Mouse (Mus musculus) embryonic facial prominence, embryonic 15.5 days (tissue): ENCODE measurements around the gene Trappc6b. TPM values are rescaled to one million over a fixed set of nuclear protein-coding genes. Genes with fewer than 3 reads are reported as not detected.

Experiments
- ATAC-seq: fragments of 200-750 bp; cut with Nextera tagmentation; 2 replicates; pipeline ENCODE4 v1.8.0; 2017; ENCODE audit warnings: low read depth, moderate TSS enrichment; ENCODE audit not compliant: insufficient number of reproducible peaks, low FRiP score, low TSS enrichment
- H3K27ac ChIP-seq: fragments of 300-500 bp; sonication (generic); replicated peaks from 2 replicates; pipeline ENCODE4 v1.5.1; 2015; ENCODE audit warnings: mild to moderate bottlenecking, inconsistent platforms
- H3K27me3 ChIP-seq: fragments of 300-500 bp; sonication (generic); 2 replicates; pipeline ENCODE4 v1.6.1; 2015; ENCODE audit warnings: inconsistent platforms
- H3K36me3 ChIP-seq: fragments of 300-500 bp; sonication (generic); 2 replicates; pipeline ENCODE4 v1.6.1; 2015; ENCODE audit warnings: mild to moderate bottlenecking, inconsistent platforms
- H3K4me1 ChIP-seq: fragments of 300-500 bp; sonication (generic); 2 replicates; pipeline ENCODE4 v1.6.1; 2015; ENCODE audit warnings: inconsistent platforms
- H3K4me2 ChIP-seq: fragments of 300-500 bp; sonication (generic); replicated peaks from 2 replicates; pipeline ENCODE4 v1.6.1; 2015; ENCODE audit warnings: mild to moderate bottlenecking, inconsistent platforms
- H3K4me3 ChIP-seq: fragments of 300-500 bp; sonication (generic); replicated peaks from 2 replicates; pipeline ENCODE4 v1.5.1; 2015; ENCODE audit warnings: mild to moderate bottlenecking, inconsistent platforms
- H3K9ac ChIP-seq: fragments of 300-500 bp; sonication (generic); 2 replicates; pipeline ENCODE4 v1.6.1; 2015; ENCODE audit warnings: inconsistent platforms
- H3K9me3 ChIP-seq: fragments of 300-500 bp; sonication (generic); replicated peaks from 2 replicates; pipeline ENCODE4 v1.6.1; 2016; ENCODE audit warnings: inconsistent platforms
- WGBS: fragments of 180-500 bp; shearing (Covaris S2); methylation state at CpG from one replicate; pipeline ENCODE4 v1.1.7; 2015; 5-methylcytosine and 5-hydroxymethylcytosine counted together
- polyA plus RNA-seq: library from polyadenylated mRNA; unstranded; fragments of >200 nt; fragmentation: Nextera tagmentation; extraction: Ambion mirVana; gene quantifications from 2 replicates; pipeline ENCODE4 v1.2.1, GENCODE M21; 2015

Trappc6b gene
- polyA plus RNA-seq, result 88.8 and 92.8 TPM in 2 replicates

GRCm38 (mm10) chr12:59060993-59061595 lies at the start of gene Trappc6b:
Gene Trappc6b, minus strand, starts transcription at chr12:59061472.
- Histone ChIP-seq H3K4me3 (peak within 1 kb of the TSS; percentile 79), H3K9me3 (no peaks in the 10 kb centered on the region), H3K4me2 (peak within 1 kb of the TSS; percentile 58), H3K4me1 (peaks cover 14% of the 10 kb centered on the region), H3K9ac (peak within 1 kb of the TSS; percentile 82), H3K27ac (peak within 1 kb of the TSS; percentile 96), H3K27me3 (no peaks in the 10 kb centered on the region), H3K36me3 (peaks cover 22% of the 10 kb centered on the region)
- WGBS, result 0% methylated on average over 49 of the region's 49 CpGs
- peak; percentile 93 for ATAC-seq

- Histone ChIP-seq H3K4me1 (no peaks in the 10 kb centered on the region), H3K4me2 (no peak overlapping the region), H3K27me3 (no peaks in the 10 kb centered on the region), H3K9ac (no peak overlapping the region), H3K9me3 (no peaks in the 10 kb centered on the region), H3K36me3 (no peaks in the 10 kb centered on the region), H3K27ac (no peak overlapping the region), H3K4me3 (no peak overlapping the region)
- no peak for ATAC-seq
- 82% methylated on average over 4 of the region's 4 CpGs for WGBS
Measured at GRCm38 (mm10) chr12:59107926-59108325, 46.7 kb upstream of the Trappc6b start.

GRCm38 (mm10) chr12:59106491-59106890 lies 45.2 kb upstream of the Trappc6b start:
- Histone ChIP-seq H3K4me2 (no peak overlapping the region), H3K27ac (no peak overlapping the region), H3K4me1 (no peaks in the 10 kb centered on the region), H3K27me3 (no peaks in the 10 kb centered on the region), H3K9ac (no peak overlapping the region), H3K36me3 (no peaks in the 10 kb centered on the region), H3K4me3 (no peak overlapping the region), H3K9me3 (no peaks in the 10 kb centered on the region)
- 80% methylated on average over 5 of the region's 5 CpGs for WGBS
- no peak for ATAC-seq

- no peak overlapping the region for H3K4me3 ChIP-seq
- no peak overlapping the region for H3K4me2 ChIP-seq
- no peak overlapping the region for H3K9ac ChIP-seq
- H3K27me3 ChIP-seq, result no peaks in the 10 kb centered on the region
- ATAC-seq, result no peak
- no peaks in the 10 kb centered on the region for H3K36me3 ChIP-seq
- H3K4me1 ChIP-seq, result no peaks in the 10 kb centered on the region
- no peaks in the 10 kb centered on the region for H3K9me3 ChIP-seq
- WGBS, result 80% methylated on average over 6 of the region's 6 CpGs
- H3K27ac ChIP-seq, result no peak overlapping the region
Measured at GRCm38 (mm10) chr12:59105914-59106313, 44.6 kb upstream of the Trappc6b start.

GRCm38 (mm10) chr12:59104771-59105170 lies 43.5 kb upstream of the Trappc6b start:
- Histone ChIP-seq H3K9me3 (no peaks in the 10 kb centered on the region), H3K4me3 (no peak overlapping the region), H3K4me1 (no peaks in the 10 kb centered on the region), H3K27ac (no peak overlapping the region), H3K9ac (no peak overlapping the region), H3K27me3 (no peaks in the 10 kb centered on the region), H3K36me3 (no peaks in the 10 kb centered on the region), H3K4me2 (no peak overlapping the region)
- WGBS, result 74% methylated on average over 5 of the region's 5 CpGs
- ATAC-seq, result no peak

- Histone ChIP-seq H3K4me3 (no peak within 1 kb of the TSS), H3K36me3 (no peaks in the 10 kb centered on the region), H3K27ac (no peak within 1 kb of the TSS), H3K9ac (no peak within 1 kb of the TSS), H3K27me3 (no peaks in the 10 kb centered on the region), H3K4me1 (no peaks in the 10 kb centered on the region), H3K9me3 (no peaks in the 10 kb centered on the region), H3K4me2 (no peak within 1 kb of the TSS)
- 76% methylated on average over 19 of the region's 19 CpGs for WGBS
- ATAC-seq, result no peak
Measured at GRCm38 (mm10) chr12:59095104-59096025, 34.1 kb upstream of the Trappc6b start, which contains the start of gene Mia2. Gene Mia2, plus strand, starts transcription at chr12:59095799.

- H3K27me3 ChIP-seq, result no peaks in the 10 kb centered on the region
- ATAC-seq, result no peak
- no peaks in the 10 kb centered on the region for H3K36me3 ChIP-seq
Measured at GRCm38 (mm10) chr12:59093543-59093942, 32.3 kb upstream of the Trappc6b start.

GRCm38 (mm10) chr12:59086171-59086570 lies 24.9 kb upstream of the Trappc6b start:
- no peak for ATAC-seq
- Histone ChIP-seq H3K4me3 (no peak overlapping the region), H3K4me2 (no peak overlapping the region), H3K27ac (no peak overlapping the region), H3K9ac (no peak overlapping the region), H3K36me3 (no peaks in the 10 kb centered on the region), H3K27me3 (no peaks in the 10 kb centered on the region), H3K9me3 (no peaks in the 10 kb centered on the region), H3K4me1 (no peaks in the 10 kb centered on the region)
- 84% methylated on average over 5 of the region's 5 CpGs for WGBS

More at GRCm38 (mm10) chr12:59093543-59093942, 32.3 kb upstream of the Trappc6b start:
- no peaks in the 10 kb centered on the region for H3K4me1 ChIP-seq
- 44% methylated on average over 2 of the region's 2 CpGs for whole genome bisulfite sequencing
- no peak overlapping the region for H3K27ac ChIP-seq
- H3K9ac ChIP-seq, result no peak overlapping the region
- H3K4me3 ChIP-seq, result no peak overlapping the region
- H3K9me3 ChIP-seq, result no peaks in the 10 kb centered on the region
- H3K4me2 ChIP-seq, result no peak overlapping the region

GRCm38 (mm10) chr12:59084446-59084845 lies 23.2 kb upstream of the Trappc6b start:
- Histone ChIP-seq H3K9me3 (no peaks in the 10 kb centered on the region), H3K4me2 (no peak overlapping the region), H3K4me3 (no peak overlapping the region), H3K27ac (no peak overlapping the region), H3K36me3 (no peaks in the 10 kb centered on the region), H3K4me1 (no peaks in the 10 kb centered on the region), H3K27me3 (no peaks in the 10 kb centered on the region), H3K9ac (no peak overlapping the region)
- no peak for ATAC-seq
- 71% methylated on average over 5 of the region's 5 CpGs for WGBS

GRCm38 (mm10) chr12:59080461-59080860 lies 19.2 kb upstream of the Trappc6b start:
- WGBS, result 83% methylated on average over 4 of the region's 4 CpGs
- H3K4me1 ChIP-seq, result no peaks in the 10 kb centered on the region
- no peak overlapping the region for H3K4me3 ChIP-seq
- no peaks in the 10 kb centered on the region for H3K9me3 ChIP-seq
- no peak overlapping the region for H3K27ac ChIP-seq
- H3K9ac ChIP-seq, result no peak overlapping the region
- no peaks in the 10 kb centered on the region for H3K36me3 ChIP-seq
- H3K27me3 ChIP-seq, result no peaks in the 10 kb centered on the region
- no peak overlapping the region for H3K4me2 ChIP-seq
- ATAC-seq, result no peak

GRCm38 (mm10) chr12:59077883-59078282 lies 16.6 kb upstream of the Trappc6b start:
- WGBS, result 90% methylated on average over 3 of the region's 3 CpGs

More at GRCm38 (mm10) chr12:59077883-59078282, 16.6 kb upstream of the Trappc6b start:
- H3K36me3 ChIP-seq, result 0 out of 2 replicates have a peak, but pooled peaks cover 5% of the 10 kb centered on the region
- H3K9me3 ChIP-seq, result no peaks in the 10 kb centered on the region
- H3K4me1 ChIP-seq, result no peaks in the 10 kb centered on the region
- H3K27me3 ChIP-seq, result no peaks in the 10 kb centered on the region
- H3K9ac ChIP-seq, result no peak overlapping the region
- H3K27ac ChIP-seq, result no peak overlapping the region
- H3K4me3 ChIP-seq, result no peak overlapping the region
- no peak overlapping the region for H3K4me2 ChIP-seq
- no peak for ATAC-seq
